Mouse (Mus musculus): Measurements from ENCODE around the gene Lrrc1. TPM values are rescaled to one million over a fixed set of nuclear protein-coding genes. Genes with fewer than 3 reads are reported as not detected.
"Not testable (repeated sequence)": the region's sequence is repeated elsewhere in the genome, so short reads cannot be mapped to it uniquely, and the experiment has no call there.

Gene Lrrc1
- total and polyA plus RNA-seq, 3 experiments: 5.3 to 12.1 TPM; not detected in 1

GRCm38 (mm10) chr9:77577409-77577808 lies 32.7 kb upstream of the Lrrc1 start:
- DNase-seq (ENCODE audit: low read depth, low spot score): no peak
- Histone ChIP-seq H3K9ac (ENCODE audit: control insufficient read depth, low read depth, low read length, poor library complexity, severe bottlenecking) (no peak overlapping the region), H3K79me2 (ENCODE audit: control insufficient read depth, insufficient read depth, low read length, poor library complexity) (no peaks in the 10 kb centered on the region), H3K4me3 (ENCODE audit: control insufficient read depth in 1 of 2, insufficient read depth in 1 of 2, low read depth in 2 of 2, low read length in 2 of 2) (no peak overlapping the region), H3K4me1 (ENCODE audit: control insufficient read depth in 1 of 2, insufficient read depth in 2 of 2, low read length in 2 of 2) (no peaks in the 10 kb centered on the region), H3K36me3 (ENCODE audit: control insufficient read depth in 1 of 2, insufficient read depth in 2 of 2, low read length in 2 of 2) (no peaks in the 10 kb centered on the region), H3K27ac (ENCODE audit: control insufficient read depth, low read depth, low read length) (no peak overlapping the region), H3K9me3 (replicated peaks; ENCODE audit: insufficient read depth, low read length) (no peaks in the 10 kb centered on the region), H3K27me3 (ENCODE audit: control insufficient read depth in 1 of 2, insufficient read depth in 2 of 2, low read length in 2 of 2) (peaks cover 3% of the 10 kb centered on the region in 2 experiments; a peak in 3 of 4 replicates)
- TF ChIP-seq EP300 (IDR thresholded peaks at IDR 0.05; ENCODE audit: low read depth in 1 of 2, low read length in 2 of 2): no peak
- no peak for TF ChIP-seq ZNF384 (IDR thresholded peaks at IDR 0.05; ENCODE audit: low read depth, low read length)
- no peak for TF ChIP-seq USF2 (IDR thresholded peaks at IDR 0.05; ENCODE audit: borderline replicate concordance in 1 of 2, insufficient read depth in 1 of 2, low read depth in 1 of 2, low read length in 2 of 2)
- no peak for TF ChIP-seq SMC3 (IDR thresholded peaks at IDR 0.05; ENCODE audit: low read depth, low read length)
- TF ChIP-seq MAFK (IDR thresholded peaks at IDR 0.05; ENCODE audit: borderline replicate concordance, low read depth, low read length): no peak
- no peak for TF ChIP-seq CHD2 (IDR thresholded peaks at IDR 0.05; ENCODE audit: low read length)
- TF ChIP-seq MEF2A (IDR thresholded peaks at IDR 0.05; ENCODE audit: extremely low read depth, insufficient replicate concordance, low read depth, low read length, poor library complexity, severe bottlenecking): no peak
- no peak for TF ChIP-seq HCFC1 (IDR thresholded peaks at IDR 0.05; ENCODE audit: low read depth, low read length)
- no peak for TF ChIP-seq KAT2A (conservative IDR thresholded peaks at IDR 0.05; ENCODE audit: low read depth, low read length)
- no peak for TF ChIP-seq MAX (IDR thresholded peaks at IDR 0.05; ENCODE audit: low read length)

GRCm38 (mm10) chr9:77576320-77576719 lies 31.6 kb upstream of the Lrrc1 start:
- H3K4me1 ChIP-seq (ENCODE audit: control insufficient read depth in 1 of 2, insufficient read depth in 2 of 2, low read length in 2 of 2): no peaks in the 10 kb centered on the region
- no peak overlapping the region for H3K9ac ChIP-seq (ENCODE audit: control insufficient read depth, low read depth, low read length, poor library complexity, severe bottlenecking)
- H3K36me3 ChIP-seq (ENCODE audit: control insufficient read depth in 1 of 2, insufficient read depth in 2 of 2, low read length in 2 of 2): no peaks in the 10 kb centered on the region
- H3K79me2 ChIP-seq (ENCODE audit: control insufficient read depth, insufficient read depth, low read length, poor library complexity): no peaks in the 10 kb centered on the region
- no peak for TF ChIP-seq MAZ (IDR thresholded peaks at IDR 0.05; ENCODE audit: low read depth, low read length)
- TF ChIP-seq RCOR1 (IDR thresholded peaks at IDR 0.05; ENCODE audit: low read depth, low read length): no peak
- no peak for TF ChIP-seq CHD1 (IDR thresholded peaks at IDR 0.05; ENCODE audit: low read depth, low read length)
- no peak for TF ChIP-seq POLR2AphosphoS5 (IDR thresholded peaks at IDR 0.05; ENCODE audit: borderline replicate concordance, low read depth, low read length)
- no peak for TF ChIP-seq MYC (IDR thresholded peaks at IDR 0.05; ENCODE audit: low read depth, low read length)
- TF ChIP-seq CTCF (IDR thresholded peaks at IDR 0.05 in 2 of 3, conservative IDR thresholded peaks at IDR 0.05 in 1 of 3; ENCODE audit: control insufficient read depth in 1 of 3, insufficient read depth in 1 of 3, low read depth in 2 of 3, low read length in 3 of 3, poor library complexity in 1 of 3, severe bottlenecking in 1 of 3): no peak
- no peak for TF ChIP-seq GATA1 (IDR thresholded peaks at IDR 0.05; ENCODE audit: low read depth, low read length)
- no peak for TF ChIP-seq ELF1 (IDR thresholded peaks at IDR 0.05; ENCODE audit: low read depth, low read length)
- no peak for TF ChIP-seq KAT2A (conservative IDR thresholded peaks at IDR 0.05; ENCODE audit: low read depth, low read length)
- no peak for TF ChIP-seq POLR2AphosphoS2 (IDR thresholded peaks at IDR 0.05; ENCODE audit: low read length)
- no peak for TF ChIP-seq UBTF (IDR thresholded peaks at IDR 0.05; ENCODE audit: borderline replicate concordance, insufficient read depth, low read depth, low read length)
- TF ChIP-seq MAX (IDR thresholded peaks at IDR 0.05; ENCODE audit: low read length): no peak
- TF ChIP-seq HCFC1 (IDR thresholded peaks at IDR 0.05; ENCODE audit: low read depth, low read length): no peak
- no peak for TF ChIP-seq MYB (IDR thresholded peaks at IDR 0.05; ENCODE audit: low read depth, low read length)
- no peak for TF ChIP-seq NELFE (IDR thresholded peaks at IDR 0.05; ENCODE audit: low read depth, low read length)
- no peak for TF ChIP-seq USF2 (IDR thresholded peaks at IDR 0.05; ENCODE audit: borderline replicate concordance in 1 of 2, insufficient read depth in 1 of 2, low read depth in 1 of 2, low read length in 2 of 2)
- TF ChIP-seq EP300 (IDR thresholded peaks at IDR 0.05; ENCODE audit: low read depth in 1 of 2, low read length in 2 of 2): no peak
- TF ChIP-seq MEF2A (IDR thresholded peaks at IDR 0.05; ENCODE audit: extremely low read depth, insufficient replicate concordance, low read depth, low read length, poor library complexity, severe bottlenecking): no peak
- TF ChIP-seq ZNF384 (IDR thresholded peaks at IDR 0.05; ENCODE audit: low read depth, low read length): no peak
- TF ChIP-seq E2F4 (IDR thresholded peaks at IDR 0.05; ENCODE audit: borderline replicate concordance, low read depth, low read length): no peak
- H3K4me3 ChIP-seq (ENCODE audit: control insufficient read depth in 1 of 2, insufficient read depth in 1 of 2, low read depth in 2 of 2, low read length in 2 of 2): no peak overlapping the region
- H3K27ac ChIP-seq (ENCODE audit: control insufficient read depth, low read depth, low read length): no peak overlapping the region
- no peak for DNase-seq (ENCODE audit: low read depth, low spot score)
- H3K27me3 ChIP-seq (ENCODE audit: control insufficient read depth in 1 of 2, insufficient read depth in 2 of 2, low read length in 2 of 2): peaks cover 0 to 1% of the 10 kb centered on the region in 2 experiments; a peak in 2 of 4 replicates
- H3K9me3 ChIP-seq (replicated peaks; ENCODE audit: insufficient read depth, low read length): no peaks in the 10 kb centered on the region

- H3K27me3 ChIP-seq (ENCODE audit: control insufficient read depth in 1 of 2, insufficient read depth in 2 of 2, low read length in 2 of 2); DNase-seq (ENCODE audit: low read depth, low spot score); H3K9ac ChIP-seq (ENCODE audit: control insufficient read depth, low read depth, low read length, poor library complexity, severe bottlenecking); H3K36me3 ChIP-seq (ENCODE audit: control insufficient read depth in 1 of 2, insufficient read depth in 2 of 2, low read length in 2 of 2); H3K27ac ChIP-seq (ENCODE audit: control insufficient read depth, low read depth, low read length); H3K4me3 ChIP-seq (ENCODE audit: control insufficient read depth in 1 of 2, insufficient read depth in 1 of 2, low read depth in 2 of 2, low read length in 2 of 2); H3K79me2 ChIP-seq (ENCODE audit: control insufficient read depth, insufficient read depth, low read length, poor library complexity); H3K9me3 ChIP-seq (replicated peaks; ENCODE audit: insufficient read depth, low read length); H3K4me1 ChIP-seq (ENCODE audit: control insufficient read depth in 1 of 2, insufficient read depth in 2 of 2, low read length in 2 of 2): not testable (repeated sequence)
Measured at GRCm38 (mm10) chr9:77574996-77575395, 30.3 kb upstream of the Lrrc1 start.

All from MEL (cell line).